Mouse (Mus musculus): ENCODE results near the gene Sp2. TPM values are rescaled to one million over a fixed set of nuclear protein-coding genes. Genes with fewer than 3 reads are reported as not detected.

The Sp2 gene
- total and polyA plus RNA-seq, 3 experiments = 1.1 to 21.0 (median 2.8) TPM

GRCm38 (mm10) chr11:96992722-96993311 lies 10.1 kb upstream of the Sp2 start:
- Histone ChIP-seq H3K79me2 (replicated peaks; ENCODE audit: control insufficient read depth, extremely low read depth, insufficient read depth, poor library complexity, severe bottlenecking) (no peaks in the 10 kb centered on the region), H3K4me3 (replicated peaks in 1 of 3; ENCODE audit: low read depth in 2 of 3, low read length in 2 of 3, poor library complexity in 1 of 3) (peak overlapping the region in 1 of 3 experiments; percentile 14), H3K9ac (ENCODE audit: insufficient read depth, low read depth) (peak overlapping the region; percentile 22), H3K4me1 (ENCODE audit: control insufficient read depth in 1 of 2, insufficient read depth in 2 of 2) (peaks cover 49 to 86% of the 10 kb centered on the region in 2 experiments), H3K27me3 (replicated peaks) (no peaks in the 10 kb centered on the region), H3K36me3 (replicated peaks in 1 of 2; ENCODE audit: control insufficient read depth in 1 of 2, insufficient read depth in 1 of 2, low read length in 1 of 2) (peaks cover 0 to 6% of the 10 kb centered on the region in 2 experiments), H3K9me3 (replicated peaks; ENCODE audit: low read length) (no peaks in the 10 kb centered on the region), H3K4me2 (ENCODE audit: insufficient read depth, low read depth, poor library complexity, severe bottlenecking) (peak overlapping the region; percentile 63), H3K27ac (ENCODE audit: insufficient read depth, low read depth) (peak overlapping the region; percentile 88)
- peak; percentile 94 for TF ChIP-seq TBP (conservative IDR thresholded peaks at IDR 0.05; ENCODE audit: low read depth, low read length)
- TF ChIP-seq JUND (conservative IDR thresholded peaks at IDR 0.05; ENCODE audit: low read depth, low read length) = no peak
- peak; percentile 88 for TF ChIP-seq UBTF (IDR thresholded peaks at IDR 0.05; ENCODE audit: low read depth, low read length)
- TF ChIP-seq NELFE (IDR thresholded peaks at IDR 0.05; ENCODE audit: low read depth, low read length) = 0 out of 2 replicates have a peak, but pooled peaks have one; percentile 46
- TF ChIP-seq EP300 (IDR thresholded peaks at IDR 0.05; ENCODE audit: low read length) = peak; percentile 61; the same call in 1 of the 2 replicates
- peak; percentile 70; the same call in 1 of the 2 replicates for TF ChIP-seq TCF12 (IDR thresholded peaks at IDR 0.05; ENCODE audit: low read depth, low read length)
- no peak for TF ChIP-seq POLR2AphosphoS2 (IDR thresholded peaks at IDR 0.05; ENCODE audit: low read depth, low read length)
- no peak for TF ChIP-seq CHD1 (IDR thresholded peaks at IDR 0.05; ENCODE audit: low read depth, low read length)
- TF ChIP-seq CHD2 (IDR thresholded peaks at IDR 0.05; ENCODE audit: low read length) = 0 out of 2 replicates have a peak, but pooled peaks have one; percentile 17
- peak; percentile 71 for TF ChIP-seq BHLHE40 (IDR thresholded peaks at IDR 0.05; ENCODE audit: low read depth, low read length)
- no peak; the same call in 1 of the 2 replicates for TF ChIP-seq ZMIZ1 (IDR thresholded peaks at IDR 0.05; ENCODE audit: low read depth, low read length)
- TF ChIP-seq HCFC1 (IDR thresholded peaks at IDR 0.05; ENCODE audit: low read depth, low read length) = peak; percentile 35
- peak; percentile 89 for TF ChIP-seq MAZ (IDR thresholded peaks at IDR 0.05; ENCODE audit: low read depth, low read length)
- TF ChIP-seq MXI1 (IDR thresholded peaks at IDR 0.05; ENCODE audit: low read depth, low read length) = peak; percentile 59; the same call in 1 of the 2 replicates
- TF ChIP-seq SIN3A (IDR thresholded peaks at IDR 0.05; ENCODE audit: low read length) = peak; percentile 83
- no peak for TF ChIP-seq ZC3H11A (IDR thresholded peaks at IDR 0.05; ENCODE audit: low read depth, low read length)
- TF ChIP-seq CTCF (conservative IDR thresholded peaks at IDR 0.05 in 1 of 2, IDR thresholded peaks at IDR 0.05 in 1 of 2; ENCODE audit: low read depth in 2 of 2, low read length in 2 of 2) = no peak
- TF ChIP-seq RAD21 (IDR thresholded peaks at IDR 0.05; ENCODE audit: low read depth, low read length) = no peak; the same call in 1 of the 2 replicates
- peak; percentile 48 for TF ChIP-seq MYC (IDR thresholded peaks at IDR 0.05; ENCODE audit: low read depth, low read length)
- TF ChIP-seq ZNF384 (IDR thresholded peaks at IDR 0.05; ENCODE audit: low read depth, low read length) = no peak
- TF ChIP-seq USF1 (IDR thresholded peaks at IDR 0.05; ENCODE audit: low read depth, low read length) = no peak
- 0 out of 2 replicates have a peak, but pooled peaks have one; percentile 5 for TF ChIP-seq USF2 (conservative IDR thresholded peaks at IDR 0.05; ENCODE audit: low read depth, low read length)
- TF ChIP-seq MEF2A (IDR thresholded peaks at IDR 0.05; ENCODE audit: borderline replicate concordance, low read depth, low read length) = peak; percentile 62; the same call in 1 of the 2 replicates
- TF ChIP-seq IRF4 (IDR thresholded peaks at IDR 0.05; ENCODE audit: low read depth, low read length) = peak; percentile 37; the same call in 1 of the 2 replicates
- TF ChIP-seq SMC3 (IDR thresholded peaks at IDR 0.05; ENCODE audit: low read depth, low read length) = no peak
- no peak for TF ChIP-seq ZKSCAN1 (IDR thresholded peaks at IDR 0.05; ENCODE audit: borderline replicate concordance, low read depth, low read length)
- no peak for TF ChIP-seq KAT2A (IDR thresholded peaks at IDR 0.05; ENCODE audit: insufficient replicate concordance, low read length)
- TF ChIP-seq E2F4 (IDR thresholded peaks at IDR 0.05; ENCODE audit: insufficient replicate concordance, low read depth, low read length) = no peak
- no peak for TF ChIP-seq RCOR1 (conservative IDR thresholded peaks at IDR 0.05; ENCODE audit: low read depth, low read length)
- TF ChIP-seq POLR2A (IDR thresholded peaks at IDR 0.05; ENCODE audit: low read depth, low read length) = peak; percentile 69
- peak; percentile 21; the same call in 1 of the 2 replicates for TF ChIP-seq MAFK (IDR thresholded peaks at IDR 0.05; ENCODE audit: insufficient replicate concordance, low read length)
- TF ChIP-seq JUN (IDR thresholded peaks at IDR 0.05; ENCODE audit: insufficient read depth, low read depth, low read length) = no peak
- TF ChIP-seq GABPA (IDR thresholded peaks at IDR 0.05; ENCODE audit: insufficient replicate concordance, low read depth, low read length) = no peak
- TF ChIP-seq ELF1 (IDR thresholded peaks at IDR 0.05; ENCODE audit: low read depth, low read length) = peak; percentile 51; the same call in 1 of the 2 replicates
- TF ChIP-seq NRF1 (IDR thresholded peaks at IDR 0.05; ENCODE audit: low read depth, low read length) = no peak
- peak; percentile 74 for TF ChIP-seq ETS1 (conservative IDR thresholded peaks at IDR 0.05; ENCODE audit: low read depth, low read length)
- peak; percentile 54; the same call in 1 of the 2 replicates for TF ChIP-seq MAX (IDR thresholded peaks at IDR 0.05; ENCODE audit: low read length)
- no peak for TF ChIP-seq PAX5 (IDR thresholded peaks at IDR 0.05; ENCODE audit: low read length)
- dilution Hi-C loops (cut with MboI; ENCODE audit: extremely low pct_ligation_motif_present, extremely low pct_unique_long_range_greater_than_20kb, low sequenced_read_pairs) (no loop called here), in situ Hi-C loops (cut with MboI; ENCODE audit: low pct_ligation_motif_present, low pct_unique_long_range_greater_than_20kb, low sequenced_read_pairs) (no loop called here)
- peak; percentile 86 for DNase-seq (ENCODE audit: extremely low read depth)

All from CH12.LX (cell line).